Mouse (Mus musculus) hindbrain, postnatal 0 days (tissue): ENCODE measurements around the gene Ttf2. TPM values are rescaled to one million over a fixed set of nuclear protein-coding genes. Genes with fewer than 3 reads are reported as not detected.

Source experiments
- ATAC-seq: fragments of 200-750 bp; cut with Nextera tagmentation; 2 replicates; pipeline ENCODE4 v1.8.0; 2017; ENCODE audit warnings: mild to moderate bottlenecking, moderate TSS enrichment, moderate library complexity
- DNase-seq: peaks from one replicate; pipeline ENCODE4 v3.0.0-alpha.2; 2015; ENCODE audit warnings: low spot score
- H3K27ac ChIP-seq: fragments of 300-500 bp; sonication (generic); 2 replicates; pipeline ENCODE4 v1.5.1; 2014; ENCODE audit warnings: mild to moderate bottlenecking
- H3K27me3 ChIP-seq: fragments of 300-500 bp; sonication (generic); 2 replicates; pipeline ENCODE4 v1.6.1; 2014; ENCODE audit warnings: low read length, mixed read lengths; ENCODE audit not compliant: insufficient read depth
- H3K36me3 ChIP-seq: fragments of 300-500 bp; sonication (generic); 2 replicates; pipeline ENCODE4 v1.6.1; 2014; ENCODE audit warnings: low read length, mixed read lengths; ENCODE audit not compliant: insufficient read depth
- H3K4me1 ChIP-seq: fragments of 300-500 bp; sonication (generic); 2 replicates; pipeline ENCODE4 v1.6.1; 2014; ENCODE audit warnings: antibody characterized with exemption, low read length, mixed read lengths; ENCODE audit not compliant: insufficient read depth
- H3K4me2 ChIP-seq: fragments of 300-500 bp; sonication (generic); 2 replicates; pipeline ENCODE4 v1.6.1; 2014; ENCODE audit warnings: low read depth, mild to moderate bottlenecking, low read length, moderate library complexity, mixed read lengths
- H3K4me3 ChIP-seq: fragments of 300-500 bp; sonication (generic); 2 replicates; pipeline ENCODE4 v1.5.1; 2014; ENCODE audit warnings: low read length
- H3K9ac ChIP-seq: fragments of 300-500 bp; sonication (generic); replicated peaks from 2 replicates; pipeline ENCODE4 v1.6.1; 2014; ENCODE audit warnings: mild to moderate bottlenecking, low read length, moderate library complexity, mixed read lengths
- H3K9me3 ChIP-seq: fragments of 300-500 bp; sonication (generic); 2 replicates; pipeline ENCODE4 v1.6.1; 2016; ENCODE audit warnings: low read length, mixed read lengths
- CTCF ChIP-seq: IDR thresholded peaks from 2 replicates; pipeline ENCODE4 v1.5.1; 2016; ENCODE audit warnings: antibody characterized with exemption, control low read depth, low read depth
- WGBS: fragments of 180-500 bp; shearing (Covaris S2); extraction: QIAGEN DNeasy Blood & Tissue Kit; methylation state at CpG from one replicate; pipeline ENCODE4 v1.1.7; 2014; 5-methylcytosine and 5-hydroxymethylcytosine counted together
- polyA plus RNA-seq: library from polyadenylated mRNA; unstranded; fragments of >200 nt; fragmentation: Nextera tagmentation; extraction: Ambion mirVana; gene quantifications from 2 replicates; pipeline ENCODE4 v1.2.1, GENCODE M21; 2015
- total RNA-seq: library from RNA; depleted of rRNA; stranded (reverse); fragments of >200 nt; gene quantifications from 2 replicates; pipeline ENCODE4 v1.2.3, GENCODE M21; 2014

Ttf2 gene
- total and polyA plus RNA-seq, 2 experiments from 2014 or later = 3.3 to 8.4 TPM

DNA sequence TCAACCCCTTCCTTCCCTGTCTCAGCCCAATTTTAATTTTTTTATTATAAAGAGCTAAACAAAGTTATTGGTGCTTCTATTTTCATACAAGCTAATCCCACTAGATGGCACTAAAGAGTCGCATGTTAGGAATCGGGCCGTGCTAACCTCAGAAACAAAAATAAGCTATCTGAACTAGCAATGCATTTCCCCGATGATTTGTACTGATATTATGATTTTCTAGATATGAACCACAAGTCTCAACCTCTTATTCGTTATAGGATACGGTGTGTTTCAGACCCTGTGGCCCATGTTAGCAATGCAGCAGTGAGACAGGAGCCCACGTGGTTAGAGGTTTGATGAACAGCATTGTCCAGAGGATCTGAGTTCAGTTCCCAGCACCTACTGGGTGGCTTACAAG is 52.6 kb downstream of the Ttf2 start:
- Histone ChIP-seq H3K4me2 (no peak overlapping the region), H3K27ac (no peak overlapping the region), H3K9ac (no peak overlapping the region), H3K4me1 (0 out of 2 replicates have a peak, but pooled peaks cover 5% of the 10 kb centered on the region), H3K36me3 (no peaks in the 10 kb centered on the region), H3K4me3 (no peak overlapping the region), H3K27me3 (no peaks in the 10 kb centered on the region), H3K9me3 (no peaks in the 10 kb centered on the region)
- peak; percentile 72 for TF ChIP-seq CTCF
- WGBS = 17% methylated on average over 7 of the region's 7 CpGs
- no peak for ATAC-seq
- peak; percentile 89 for DNase-seq

GRCm38 (mm10) chr3:100911498-100912213 is 57.8 kb downstream of the Ttf2 start:
- no peak overlapping the region for H3K4me3 ChIP-seq
- 72% methylated on average over 7 of the region's 7 CpGs for WGBS
- DNase-seq (no peak), ATAC-seq (0 out of 2 replicates have a peak, but pooled peaks have one; percentile 41)
- no peaks in the 10 kb centered on the region for H3K9me3 ChIP-seq
- H3K36me3 ChIP-seq = no peaks in the 10 kb centered on the region
- no peak overlapping the region for H3K4me2 ChIP-seq
- 0 out of 2 replicates have a peak, but pooled peaks cover 2% of the 10 kb centered on the region for H3K4me1 ChIP-seq
- H3K9ac ChIP-seq = no peak overlapping the region
- H3K27ac ChIP-seq = no peak overlapping the region
- no peak for TF ChIP-seq CTCF
- no peaks in the 10 kb centered on the region for H3K27me3 ChIP-seq

DNA sequence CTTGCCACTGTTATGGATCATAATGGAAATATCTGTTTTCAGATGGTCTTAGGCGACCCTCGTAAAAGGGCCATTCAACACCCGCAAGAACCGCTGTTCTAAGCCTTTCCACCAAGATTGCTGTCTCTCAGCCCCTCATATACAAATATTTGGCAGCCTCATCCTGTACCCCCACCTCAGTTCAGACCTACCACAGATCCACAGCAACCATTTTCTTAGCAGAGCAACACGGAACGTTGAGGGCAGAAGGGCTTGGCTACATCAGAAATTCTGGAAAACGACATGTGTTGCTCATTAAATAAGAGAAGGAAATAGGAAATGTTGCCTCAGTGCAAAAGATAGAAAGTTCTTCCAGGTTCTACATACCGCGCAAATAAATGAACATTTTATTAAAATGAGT is 58.4 kb downstream of the Ttf2 start:
- H3K9me3 ChIP-seq = no peaks in the 10 kb centered on the region
- H3K4me2 ChIP-seq = no peak overlapping the region
- ATAC-seq (no peak), DNase-seq (no peak)
- no peaks in the 10 kb centered on the region for H3K27me3 ChIP-seq
- H3K9ac ChIP-seq = no peak overlapping the region
- no peak for TF ChIP-seq CTCF
- no peak overlapping the region for H3K4me3 ChIP-seq
- 0 out of 2 replicates have a peak, but pooled peaks cover 2% of the 10 kb centered on the region for H3K4me1 ChIP-seq
- WGBS = 82% methylated on average over 9 of the region's 9 CpGs
- H3K36me3 ChIP-seq = no peaks in the 10 kb centered on the region
- H3K27ac ChIP-seq = no peak overlapping the region

DNA sequence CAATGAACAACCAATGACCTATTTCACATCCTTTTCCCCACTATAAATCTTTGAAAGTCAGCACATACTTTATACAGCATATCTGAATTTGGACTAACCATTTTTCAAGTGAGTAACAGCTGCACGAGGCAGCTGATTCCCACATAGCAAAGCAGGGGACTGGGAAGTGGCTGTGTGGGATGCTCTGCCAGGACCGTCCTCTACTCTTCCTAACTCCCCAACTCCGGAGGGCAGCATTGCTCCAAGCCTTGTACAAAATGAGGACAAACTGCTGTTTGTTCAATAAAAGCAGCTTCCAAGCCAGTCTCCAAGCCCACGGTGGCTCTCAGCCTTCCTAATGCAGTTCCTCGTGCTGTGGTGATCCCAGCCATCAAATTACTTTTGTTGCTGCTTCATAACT is 58.8 kb downstream of the Ttf2 start:
- no peaks in the 10 kb centered on the region for H3K9me3 ChIP-seq
- no peaks in the 10 kb centered on the region for H3K27me3 ChIP-seq
- H3K4me2 ChIP-seq = no peak overlapping the region
- TF ChIP-seq CTCF = no peak
- H3K27ac ChIP-seq = no peak overlapping the region
- whole genome bisulfite sequencing = 51% methylated on average over 5 of the region's 5 CpGs
- H3K4me1 ChIP-seq = 0 out of 2 replicates have a peak, but pooled peaks cover 2% of the 10 kb centered on the region
- H3K9ac ChIP-seq = no peak overlapping the region
- no peak overlapping the region for H3K4me3 ChIP-seq
- DNase-seq (no peak), ATAC-seq (no peak)
- H3K36me3 ChIP-seq = no peaks in the 10 kb centered on the region

GRCm38 (mm10) chr3:100908594-100908993 is 60.9 kb downstream of the Ttf2 start:
- Histone ChIP-seq H3K27ac (no peak overlapping the region), H3K9me3 (no peaks in the 10 kb centered on the region), H3K36me3 (no peaks in the 10 kb centered on the region), H3K4me3 (no peak overlapping the region), H3K9ac (no peak overlapping the region), H3K4me1 (0 out of 2 replicates have a peak, but pooled peaks cover 2% of the 10 kb centered on the region), H3K27me3 (no peaks in the 10 kb centered on the region), H3K4me2 (no peak overlapping the region)
- 60% methylated on average over 6 of the region's 6 CpGs for WGBS
- ATAC-seq (0 out of 2 replicates have a peak, but pooled peaks have one; percentile 32), DNase-seq (no peak)
- no peak for TF ChIP-seq CTCF

DNA sequence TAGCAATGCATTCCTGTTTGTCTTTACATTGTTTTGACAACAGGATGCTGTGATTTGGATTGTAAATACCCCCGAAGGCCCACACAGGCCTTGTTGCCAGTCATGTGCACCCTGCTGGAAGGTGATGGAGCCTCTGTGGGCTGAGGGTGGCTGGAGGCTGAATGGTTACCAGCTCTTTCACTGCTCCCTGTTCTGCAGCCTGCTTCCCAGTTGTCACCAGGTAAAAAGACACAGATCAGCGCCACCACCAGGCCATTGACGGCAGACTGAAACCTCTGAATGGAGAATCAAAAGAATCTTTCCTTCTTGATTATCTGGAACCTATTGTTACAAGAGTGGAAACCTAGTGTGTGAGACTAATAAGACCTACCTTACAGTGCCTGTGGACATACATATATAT is 62.5 kb downstream of the Ttf2 start:
- TF ChIP-seq CTCF = peak; percentile 54
- WGBS = 37% methylated on average over 3 of the region's 3 CpGs

DNA sequence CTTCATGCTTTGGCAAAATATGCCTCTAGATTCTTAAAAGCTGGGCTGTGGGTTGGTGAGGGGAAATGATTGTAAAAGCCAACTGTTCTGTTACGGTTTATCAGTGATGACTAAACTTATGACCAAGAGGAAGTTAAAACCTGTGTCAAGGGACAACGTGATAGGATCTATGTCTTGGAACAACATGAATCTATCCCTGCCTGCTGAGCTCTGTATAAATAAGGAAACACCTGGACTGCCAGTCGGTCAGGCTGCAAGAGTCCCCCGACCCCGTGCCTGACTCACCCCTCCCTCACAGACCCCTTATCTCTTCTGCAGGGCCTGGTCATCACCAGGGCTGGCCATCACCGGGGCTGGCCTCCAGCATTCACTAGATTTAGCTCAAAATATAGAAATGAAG is 63.3 kb downstream of the Ttf2 start:
- no peak overlapping the region for H3K4me3 ChIP-seq
- 87% methylated on average over 6 of the region's 6 CpGs for WGBS

More for the DNA sequence above, 62.5 kb downstream of the Ttf2 start:
- no peaks in the 10 kb centered on the region for H3K9me3 ChIP-seq
- no peak overlapping the region for H3K4me2 ChIP-seq
- H3K4me1 ChIP-seq = 0 out of 2 replicates have a peak, but pooled peaks cover 2% of the 10 kb centered on the region
- ATAC-seq (peak; percentile 41; the same call in 1 of the 2 replicates), DNase-seq (peak; percentile 35)
- H3K36me3 ChIP-seq = no peaks in the 10 kb centered on the region
- no peak overlapping the region for H3K4me3 ChIP-seq
- no peak overlapping the region for H3K9ac ChIP-seq
- no peaks in the 10 kb centered on the region for H3K27me3 ChIP-seq
- no peak overlapping the region for H3K27ac ChIP-seq

More for the DNA sequence above, 63.3 kb downstream of the Ttf2 start:
- no peak for ATAC-seq
- no peak overlapping the region for H3K9ac ChIP-seq
- no peak overlapping the region for H3K4me2 ChIP-seq
- no peak for DNase-seq
- no peak for TF ChIP-seq CTCF
- H3K9me3 ChIP-seq = no peaks in the 10 kb centered on the region
- no peaks in the 10 kb centered on the region for H3K27me3 ChIP-seq
- H3K27ac ChIP-seq = no peak overlapping the region
- H3K4me1 ChIP-seq = 0 out of 2 replicates have a peak, but pooled peaks cover 2% of the 10 kb centered on the region
- no peaks in the 10 kb centered on the region for H3K36me3 ChIP-seq
